In genomic region chr1:51384051-51384450, GRCm38 (mm10) we compare ENCODE assay signal across 29 mouse cellular contexts.
DNase-seq lines count a peak whose midpoint lies in the region; ATAC-seq and TF ChIP-seq lines count a peak whose summit lies in the region.
"Had no signal": no experiment of that assay in that cellular context is flagged by ENCODE, and none has a peak within 500 bp of the region (broad histone marks: within the 10 kb centered on the region; RNA-seq: fewer than 3 reads in every experiment).

No protein-coding gene starts in this region.

- TF ChIP-seq CTCF in layer of hippocampus, adult 2 months (conservative IDR thresholded peaks at IDR 0.05), result no peak
- TF ChIP-seq CTCF in midbrain, postnatal 0 days (IDR thresholded peaks at IDR 0.05), result no peak

- no peak for ATAC-seq in hindbrain, embryonic 14.5 days (ENCODE audit: low FRiP score)
- ATAC-seq in hindbrain, embryonic 16.5 days, result no peak
- ATAC-seq in midbrain, postnatal 0 days (ENCODE audit: low FRiP score), result no peak
- ATAC-seq in midbrain, embryonic 15.5 days (replicated peaks), result no peak
- ATAC-seq in kidney, embryonic 15.5 days (replicated peaks; ENCODE audit: low FRiP score), result no peak
- ATAC-seq: activated CD4-positive, CD25-positive, alpha-beta regulatory T cell, adult 4 months; CD4-positive, CD25-positive, alpha-beta regulatory T cell, adult 4 months; forebrain, postnatal 0 days; inflammation-experienced regulatory T-cells, adult 6 months; intestine, embryonic 16.5 days had no signal

- no peak overlapping the region for H3K4me3 ChIP-seq in hindbrain, embryonic 14.5 days (replicated peaks; ENCODE audit: low read length)
- no peak overlapping the region for H3K4me3 ChIP-seq in hindbrain, embryonic 16.5 days (ENCODE audit: low read length)
- no peak overlapping the region for H3K4me3 ChIP-seq in layer of hippocampus, adult 2 months
- no peak overlapping the region for H3K4me3 ChIP-seq in midbrain, postnatal 0 days (ENCODE audit: low read depth, low read length)
- no peak overlapping the region for H3K4me3 ChIP-seq in midbrain, embryonic 15.5 days
- no peak overlapping the region for H3K4me3 ChIP-seq in kidney, embryonic 15.5 days (replicated peaks)
- H3K4me3 ChIP-seq: embryonic facial prominence, embryonic 10.5 days; embryonic facial prominence, embryonic 13.5 days; erythroblast, embryonic 14.5 days; forebrain, embryonic 12.5 days; gastrocnemius, adult 2 months; hindbrain, embryonic 10.5 days; hindbrain, embryonic 15.5 days had no signal

- no peak overlapping the region for H3K4me2 ChIP-seq in hindbrain, embryonic 14.5 days (replicated peaks)
- H3K4me2 ChIP-seq in hindbrain, embryonic 16.5 days (ENCODE audit: low read length), result no peak overlapping the region
- no peak overlapping the region for H3K4me2 ChIP-seq in midbrain, postnatal 0 days (ENCODE audit: low read depth, low read length, poor library complexity, severe bottlenecking)
- no peak overlapping the region for H3K4me2 ChIP-seq in midbrain, embryonic 15.5 days
- no peak overlapping the region for H3K4me2 ChIP-seq in kidney, embryonic 15.5 days
- H3K4me2 ChIP-seq: embryonic facial prominence, embryonic 13.5 days; forebrain, embryonic 12.5 days; heart, embryonic 11.5 days; hindbrain, embryonic 15.5 days had no signal

- no peak overlapping the region for H3K9ac ChIP-seq in hindbrain, embryonic 14.5 days
- H3K9ac ChIP-seq in hindbrain, embryonic 16.5 days (ENCODE audit: low read depth, low read length), result no peak overlapping the region
- no peak overlapping the region for H3K9ac ChIP-seq in midbrain, postnatal 0 days (replicated peaks; ENCODE audit: low read length, poor library complexity, severe bottlenecking)
- H3K9ac ChIP-seq in midbrain, embryonic 15.5 days, result no peak overlapping the region
- H3K9ac ChIP-seq in kidney, embryonic 15.5 days, result no peak overlapping the region
- H3K9ac ChIP-seq: embryonic facial prominence, embryonic 13.5 days; forebrain, embryonic 12.5 days; forebrain, postnatal 0 days; hindbrain, embryonic 15.5 days had no signal

- H3K36me3 ChIP-seq in hindbrain, embryonic 14.5 days (replicated peaks; ENCODE audit: control insufficient read depth, insufficient read depth), result no peaks in the 10 kb centered on the region
- no peaks in the 10 kb centered on the region for H3K36me3 ChIP-seq in hindbrain, embryonic 16.5 days (ENCODE audit: control insufficient read depth, insufficient read depth, low read length)
- H3K36me3 ChIP-seq in midbrain, postnatal 0 days (ENCODE audit: insufficient read depth, low read length), result no peaks in the 10 kb centered on the region
- no peaks in the 10 kb centered on the region for H3K36me3 ChIP-seq in midbrain, embryonic 15.5 days (replicated peaks)
- no peaks in the 10 kb centered on the region for H3K36me3 ChIP-seq in kidney, embryonic 15.5 days
- H3K36me3 ChIP-seq: embryonic facial prominence, embryonic 10.5 days; embryonic facial prominence, embryonic 13.5 days; forebrain, embryonic 12.5 days; hindbrain, embryonic 10.5 days; hindbrain, embryonic 15.5 days had no signal

- H3K27ac ChIP-seq in hindbrain, embryonic 14.5 days, result peak overlapping the region; percentile 9; the same call in 1 of the 2 replicates
- no peak overlapping the region for H3K27ac ChIP-seq in hindbrain, embryonic 16.5 days (ENCODE audit: low read depth, low read length)
- H3K27ac ChIP-seq in layer of hippocampus, adult 2 months, result peak overlapping the region; percentile 21; the same call in 1 of the 2 replicates
- no peak overlapping the region for H3K27ac ChIP-seq in midbrain, postnatal 0 days (ENCODE audit: low read depth, low read length)
- no peak overlapping the region for H3K27ac ChIP-seq in midbrain, embryonic 15.5 days
- H3K27ac ChIP-seq in kidney, embryonic 15.5 days, result no peak overlapping the region
- H3K27ac ChIP-seq: embryonic facial prominence, embryonic 10.5 days; embryonic facial prominence, embryonic 13.5 days; forebrain, embryonic 12.5 days; gastrocnemius, adult 2 months; hindbrain, embryonic 10.5 days; hindbrain, embryonic 15.5 days had no signal

- no peaks in the 10 kb centered on the region for H3K9me3 ChIP-seq in hindbrain, embryonic 14.5 days (ENCODE audit: control insufficient read depth, low read length)
- no peaks in the 10 kb centered on the region for H3K9me3 ChIP-seq in hindbrain, embryonic 16.5 days (ENCODE audit: control insufficient read depth, low read length)
- H3K9me3 ChIP-seq in midbrain, postnatal 0 days (ENCODE audit: low read length), result no peaks in the 10 kb centered on the region
- H3K9me3 ChIP-seq in midbrain, embryonic 15.5 days, result no peaks in the 10 kb centered on the region
- no peaks in the 10 kb centered on the region for H3K9me3 ChIP-seq in kidney, embryonic 15.5 days (replicated peaks)
- H3K9me3 ChIP-seq: embryonic facial prominence, embryonic 10.5 days; embryonic facial prominence, embryonic 13.5 days; forebrain, embryonic 12.5 days; hindbrain, embryonic 10.5 days; hindbrain, embryonic 15.5 days had no signal

- H3K27me3 ChIP-seq in hindbrain, embryonic 14.5 days (ENCODE audit: control insufficient read depth, insufficient read depth, low read length), result no peaks in the 10 kb centered on the region
- H3K27me3 ChIP-seq in hindbrain, embryonic 16.5 days (replicated peaks; ENCODE audit: control insufficient read depth, insufficient read depth, low read length), result no peaks in the 10 kb centered on the region
- H3K27me3 ChIP-seq in midbrain, postnatal 0 days (ENCODE audit: insufficient read depth, low read length), result no peaks in the 10 kb centered on the region
- no peaks in the 10 kb centered on the region for H3K27me3 ChIP-seq in midbrain, embryonic 15.5 days (replicated peaks)
- H3K27me3 ChIP-seq in kidney, embryonic 15.5 days, result no peaks in the 10 kb centered on the region
- H3K27me3 ChIP-seq: embryonic facial prominence, embryonic 13.5 days; forebrain, embryonic 12.5 days; hindbrain, embryonic 15.5 days had no signal

- 68% methylated on average over 6 of the region's 6 CpGs for WGBS in hindbrain, embryonic 14.5 days
- WGBS in hindbrain, embryonic 16.5 days, result 63% methylated on average over 6 of the region's 6 CpGs
- WGBS in midbrain, postnatal 0 days, result 62% methylated on average over 6 of the region's 6 CpGs
- WGBS in midbrain, embryonic 15.5 days, result 71% methylated on average over 6 of the region's 6 CpGs
- WGBS in kidney, embryonic 15.5 days, result 84% methylated on average over 6 of the region's 6 CpGs

- DNase-seq in hindbrain, embryonic 14.5 days (ENCODE audit: low spot score), result no peak
- no peak for DNase-seq in layer of hippocampus, adult 2 months (ENCODE audit: low spot score in 2 of 2)
- DNase-seq in layer of hippocampus, adult 9-10 months (ENCODE audit: low spot score), result no peak
- peak; percentile 71 for DNase-seq in midbrain, postnatal 0 days (ENCODE audit: low spot score)
- DNase-seq: adrenal gland, adult 8-10 months; adrenal gland, postnatal 25 days; cerebellum, adult 18-20 months; cerebellum, adult 9-10 months; cerebellum, postnatal 36 days; embryo, embryonic 11 days; forebrain, postnatal 0 days; gastrocnemius, adult 2 months; gastrocnemius, postnatal 14 days; heart, adult 11 months; heart, postnatal 36 days had no signal

- H3K4me1 ChIP-seq in hindbrain, embryonic 14.5 days (replicated peaks; ENCODE audit: control insufficient read depth, insufficient read depth, low read length), result no peaks in the 10 kb centered on the region
- H3K4me1 ChIP-seq in hindbrain, embryonic 16.5 days (ENCODE audit: control insufficient read depth, insufficient read depth, low read depth, low read length), result no peaks in the 10 kb centered on the region
- H3K4me1 ChIP-seq in midbrain, postnatal 0 days (ENCODE audit: insufficient read depth, low read length), result no peaks in the 10 kb centered on the region
- H3K4me1 ChIP-seq in midbrain, embryonic 15.5 days, result no peaks in the 10 kb centered on the region
- H3K4me1 ChIP-seq in kidney, embryonic 15.5 days, result no peaks in the 10 kb centered on the region
- H3K4me1 ChIP-seq: embryonic facial prominence, embryonic 10.5 days; embryonic facial prominence, embryonic 13.5 days; forebrain, embryonic 12.5 days; hindbrain, embryonic 10.5 days; hindbrain, embryonic 15.5 days had no signal

Comparison
In these comparisons a context has a peak if more than half of its experiments do, and no peak if none do; other contexts are left out.
1. H3K27ac ChIP-seq: peak in hindbrain, embryonic 14.5 days (single experiment) and layer of hippocampus, adult 2 months (single experiment); none in hindbrain, embryonic 16.5 days (single experiment), midbrain, postnatal 0 days (single experiment), midbrain, embryonic 15.5 days (single experiment) and kidney, embryonic 15.5 days (single experiment).